Mouse (Mus musculus) myocyte (in vitro differentiated cells): Measurements from ENCODE around the gene Gstt1.

Experiments used
- E2F4 ChIP-seq: IDR thresholded peaks from one replicate; pipeline ENCODE4 v1.6.1; 2011; ENCODE audit warnings: mild to moderate bottlenecking, control low read depth, moderate library complexity; ENCODE audit not compliant: insufficient read depth
- MAX ChIP-seq: IDR thresholded peaks from one replicate; pipeline ENCODE4 v1.6.1; 2011; ENCODE audit warnings: low read depth, mild to moderate bottlenecking, control low read depth

DNA sequence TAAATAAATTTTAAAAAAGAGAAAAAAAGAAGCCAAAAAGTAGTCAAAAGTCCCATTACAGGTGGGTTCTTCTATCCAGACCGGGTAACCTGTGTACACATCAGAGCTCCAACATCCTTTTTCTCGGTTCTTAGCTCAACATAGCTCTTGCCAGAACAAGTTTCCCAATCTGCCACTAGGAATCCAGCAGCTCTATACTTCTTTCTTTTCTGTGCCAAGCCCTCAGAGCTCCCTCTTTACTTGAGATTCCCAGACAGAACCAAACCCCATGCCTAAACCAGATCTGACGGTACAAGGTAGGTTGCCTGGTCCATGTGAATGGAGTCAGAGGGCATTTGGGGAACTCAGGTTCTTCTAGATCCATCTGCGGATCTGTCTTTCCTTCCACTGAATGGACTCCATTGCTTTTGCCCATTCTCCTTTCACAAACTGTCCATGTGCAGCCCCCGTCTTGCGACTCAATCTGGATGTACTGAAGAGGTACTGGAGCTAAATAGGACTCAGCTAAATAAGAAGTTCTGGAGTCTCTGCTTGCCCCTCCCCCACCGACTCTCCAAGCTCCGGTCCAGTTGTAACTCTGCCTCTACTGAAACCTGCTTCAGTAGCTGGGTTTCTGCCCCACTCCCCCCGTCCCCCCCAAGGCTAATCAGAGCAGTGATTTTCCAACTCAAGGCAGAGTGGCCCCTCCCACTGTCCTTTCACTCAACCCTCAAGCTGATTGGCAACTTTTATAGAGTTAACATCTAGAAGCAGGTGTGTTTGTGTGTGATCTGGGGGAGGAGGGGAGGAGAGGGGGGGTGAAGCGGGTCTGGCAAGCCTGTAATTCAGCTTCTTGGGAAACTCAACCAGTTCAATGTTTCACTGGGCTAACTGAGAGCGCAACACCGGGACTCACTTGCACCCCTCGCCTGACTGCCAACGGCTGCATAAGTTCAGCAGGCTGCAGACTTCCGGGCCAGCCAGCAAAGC lies 18.9 kb downstream of the Gstt1 start:
- TF ChIP-seq E2F4: no peak
- TF ChIP-seq MAX: no peak
